Mouse (Mus musculus) adipocyte (in vitro differentiated cells): ENCODE results near the gene Actn4.

Experiments used
- DNase-seq: peaks from one replicate; pipeline ENCODE4 v3.0.0-alpha.2; 2016; ENCODE audit warnings: low spot score

Actn4 gene

DNA sequence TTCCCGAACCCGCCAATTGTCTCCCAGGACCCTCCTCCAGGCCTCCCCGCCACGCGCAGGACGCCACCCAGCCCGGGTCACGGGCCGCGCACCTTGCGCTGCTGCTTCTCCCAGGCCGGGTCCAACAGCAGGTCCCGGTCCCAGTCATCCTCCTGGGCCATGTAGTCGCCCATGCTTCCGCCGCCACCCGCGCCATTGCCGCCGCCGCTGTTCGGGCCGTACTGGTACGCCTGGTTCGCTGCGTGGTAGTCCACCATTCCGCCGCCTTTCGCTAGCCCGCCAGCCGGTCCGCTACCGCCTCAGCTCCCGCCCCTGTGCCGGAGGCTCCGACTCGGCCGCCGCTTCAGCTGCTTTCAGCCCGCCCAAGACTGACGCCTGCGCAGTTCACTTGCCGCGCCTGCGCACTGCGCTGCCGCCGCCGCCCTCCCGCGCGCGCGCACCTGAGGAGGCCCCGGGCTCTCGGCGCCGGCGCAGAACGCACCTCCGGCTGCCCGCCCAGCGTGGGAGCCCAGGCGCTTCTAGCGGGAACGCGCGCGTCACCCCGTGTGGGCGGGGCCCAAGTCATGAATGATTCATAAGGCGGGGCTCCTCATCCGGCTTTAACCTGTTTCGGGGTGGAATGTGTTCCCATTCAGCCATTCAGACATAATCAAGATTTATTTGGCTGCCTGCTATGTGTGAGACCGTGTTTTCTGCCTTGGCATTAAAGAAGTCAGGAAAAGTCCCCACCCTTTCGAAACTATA is at the start of gene Actn4:
Actn4 (minus strand) TSS at position 414 of the 744 bp plus-strand sequence.
- peak; percentile 96 for DNase-seq

DNA sequence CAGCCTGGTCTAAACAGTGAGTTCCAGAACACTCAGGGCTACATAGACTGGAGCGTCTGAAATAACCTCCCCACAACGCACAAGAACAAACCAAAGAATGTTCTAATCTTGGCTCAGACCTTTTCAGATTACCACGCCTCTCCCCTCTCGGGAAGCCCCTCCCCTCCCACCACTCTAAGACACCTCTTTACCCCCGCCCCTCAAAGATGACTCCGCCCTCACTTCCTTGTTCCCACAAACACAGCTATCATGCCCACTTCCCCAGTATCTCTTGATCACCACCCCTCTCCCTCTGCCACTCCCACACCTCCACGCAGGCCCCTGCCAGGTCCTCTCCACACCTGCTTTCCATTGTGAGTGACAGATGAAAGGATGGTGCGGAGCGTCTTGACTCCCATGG is 46.6 kb upstream of the Actn4 start:
- no peak for DNase-seq

DNA sequence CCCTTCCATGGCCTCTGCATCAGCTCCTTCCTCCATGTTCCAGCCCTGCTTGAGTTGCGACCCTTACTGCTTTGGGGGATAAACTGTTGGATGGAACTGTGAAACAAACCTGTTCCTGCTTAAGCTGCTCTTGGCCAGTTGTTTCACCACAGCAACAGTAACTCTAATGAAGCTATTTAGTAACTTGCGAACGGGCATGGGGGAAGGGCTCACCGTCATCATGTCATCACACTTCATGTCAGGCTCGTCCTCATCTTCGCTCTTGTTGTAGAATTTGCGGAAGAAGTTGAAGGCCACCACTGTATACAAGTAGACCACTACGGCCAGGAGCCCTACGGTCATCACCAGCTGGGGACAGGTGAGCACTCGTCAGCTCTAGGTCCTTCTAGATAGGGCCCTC is 46.0 kb upstream of the Actn4 start:
- no peak for DNase-seq

DNA sequence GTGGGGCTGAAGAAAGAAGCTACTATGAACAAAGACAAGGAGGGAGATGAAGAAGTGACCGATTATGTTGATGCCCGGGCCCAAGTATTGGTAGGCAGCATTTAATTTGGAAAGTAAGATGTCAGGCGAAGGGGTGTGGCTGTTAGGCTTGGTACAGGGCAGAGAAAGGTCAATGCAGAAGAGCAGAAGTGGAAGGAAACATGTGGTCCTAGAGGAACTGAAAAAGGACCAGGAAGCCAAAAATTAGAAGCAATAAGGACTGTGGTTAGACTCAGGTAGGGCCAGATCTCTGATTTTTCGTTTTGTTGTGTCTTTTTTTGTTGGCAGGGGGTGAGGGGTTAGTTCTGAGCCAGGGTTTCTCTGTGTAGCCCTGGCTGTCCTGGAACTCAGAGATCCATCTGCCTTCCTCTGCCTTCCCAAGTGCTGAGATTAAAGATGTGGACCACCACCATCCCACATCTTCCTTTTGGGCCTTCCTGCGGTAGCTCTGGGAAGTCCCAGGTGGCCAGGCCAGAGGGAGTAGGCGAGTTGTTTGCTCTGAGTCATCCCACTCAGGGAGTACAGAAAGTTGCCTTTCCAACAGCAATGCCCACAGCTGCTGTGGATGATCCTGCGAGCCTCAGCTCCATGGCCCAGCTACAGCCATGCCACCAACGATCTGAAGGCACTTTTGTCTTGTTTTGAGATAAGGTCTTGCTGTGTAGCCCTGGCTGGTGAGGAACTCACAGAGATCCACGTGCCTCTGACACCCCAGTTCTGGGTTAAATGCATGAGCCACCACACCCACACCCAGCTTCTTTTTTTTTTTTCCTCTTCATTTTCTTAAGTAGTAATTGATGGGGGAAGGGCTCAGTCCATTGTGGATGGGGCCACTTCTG is 45.3 kb upstream of the Actn4 start:
- DNase-seq: no peak

DNA sequence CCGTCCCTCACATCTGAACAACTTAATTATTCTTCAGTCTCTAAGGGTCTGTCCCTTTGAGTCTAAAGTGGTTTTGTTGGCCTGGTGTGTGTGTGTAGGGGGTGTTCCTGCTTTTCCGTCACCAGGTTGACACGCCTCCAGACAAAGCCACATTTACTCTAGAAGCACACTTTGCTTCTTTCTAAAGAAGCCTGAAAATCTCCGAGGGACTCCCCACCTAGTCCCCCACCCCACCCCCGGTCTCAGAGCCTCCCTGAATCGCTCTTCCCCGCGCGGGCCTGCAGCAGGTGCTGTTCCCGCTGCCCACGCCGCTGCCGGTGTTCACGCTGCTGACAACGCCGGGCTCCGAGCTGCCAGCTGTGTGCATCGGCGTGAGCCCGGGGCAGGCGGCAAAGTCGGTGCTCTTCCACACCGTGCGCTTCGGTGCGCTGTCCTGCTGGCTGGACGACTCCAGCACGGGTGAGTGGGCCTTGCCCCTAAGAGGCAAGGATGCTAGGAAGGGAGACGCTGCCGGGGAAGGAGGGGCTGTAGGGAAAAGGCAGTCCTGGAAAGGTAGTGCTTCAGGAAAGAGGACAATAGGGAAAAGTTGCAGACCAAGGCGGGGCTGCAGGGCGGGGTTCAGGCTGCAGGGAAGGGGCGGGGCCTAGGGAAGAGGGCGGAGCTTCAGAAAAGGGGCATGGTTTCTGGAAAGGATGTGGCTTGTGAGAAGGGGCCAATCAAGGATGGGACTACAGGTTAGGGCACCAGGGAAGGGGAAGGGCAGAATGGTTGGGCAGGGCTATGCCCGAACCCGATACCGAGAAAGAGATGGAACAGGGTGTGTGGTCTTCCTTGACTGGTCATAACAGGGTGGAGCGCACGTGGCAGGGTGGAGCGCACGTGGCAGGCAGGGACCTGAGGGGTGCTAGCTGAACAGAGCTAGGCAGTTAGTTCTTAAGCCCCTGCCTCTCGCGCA is 38.8 kb upstream of the Actn4 start:
- no peak for DNase-seq

- no peak for DNase-seq
Observed at GRCm38 (mm10) chr7:28993402-28993801, 31.3 kb upstream of the Actn4 start.

GRCm38 (mm10) chr7:28992997-28993396 is 30.9 kb upstream of the Actn4 start:
- DNase-seq: no peak

DNA sequence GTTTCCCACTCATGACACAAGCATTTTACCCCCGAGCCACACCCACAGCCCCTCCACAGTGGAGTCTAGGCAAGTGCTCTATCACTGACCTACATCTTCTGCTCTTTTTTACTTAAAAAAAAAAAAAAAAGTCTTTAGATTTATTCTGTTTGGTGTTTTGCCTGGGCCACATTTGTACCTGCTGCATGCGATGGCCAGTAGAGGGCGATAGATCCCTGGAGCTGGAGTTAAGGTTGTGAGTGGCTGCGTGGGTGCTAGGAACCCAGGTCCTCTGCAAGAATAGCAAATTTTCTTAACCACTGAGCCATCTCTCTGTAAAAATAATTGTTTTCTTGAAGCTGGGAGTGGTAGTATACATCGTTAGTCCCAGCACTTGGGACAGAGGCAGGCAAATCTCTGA is 29.5 kb upstream of the Actn4 start:
- DNase-seq: no peak

GRCm38 (mm10) chr7:28990766-28991273 is 28.7 kb upstream of the Actn4 start:
- no peak for DNase-seq

DNA sequence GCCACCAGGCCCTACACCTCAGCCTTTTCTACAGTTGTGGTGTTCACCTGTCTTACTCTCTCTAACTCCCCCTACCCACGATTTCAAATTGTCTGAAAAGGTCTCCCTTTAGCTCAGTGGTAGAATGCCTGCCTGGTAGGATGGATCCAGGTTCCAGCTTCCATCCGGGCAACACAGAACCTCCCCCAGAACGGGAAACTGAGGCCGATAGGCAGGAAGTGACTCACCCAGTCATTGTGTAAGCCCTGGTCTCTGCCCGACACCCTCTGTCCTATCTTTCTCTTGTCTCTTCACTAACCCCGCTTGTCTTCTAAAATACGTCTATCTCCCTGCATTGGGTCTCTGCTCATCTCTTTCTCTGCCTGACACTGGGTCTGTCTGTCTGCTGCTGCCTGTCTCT is 23.1 kb upstream of the Actn4 start:
- DNase-seq: no peak

GRCm38 (mm10) chr7:28984452-28984851 is 22.3 kb upstream of the Actn4 start:
- no peak for DNase-seq

DNA sequence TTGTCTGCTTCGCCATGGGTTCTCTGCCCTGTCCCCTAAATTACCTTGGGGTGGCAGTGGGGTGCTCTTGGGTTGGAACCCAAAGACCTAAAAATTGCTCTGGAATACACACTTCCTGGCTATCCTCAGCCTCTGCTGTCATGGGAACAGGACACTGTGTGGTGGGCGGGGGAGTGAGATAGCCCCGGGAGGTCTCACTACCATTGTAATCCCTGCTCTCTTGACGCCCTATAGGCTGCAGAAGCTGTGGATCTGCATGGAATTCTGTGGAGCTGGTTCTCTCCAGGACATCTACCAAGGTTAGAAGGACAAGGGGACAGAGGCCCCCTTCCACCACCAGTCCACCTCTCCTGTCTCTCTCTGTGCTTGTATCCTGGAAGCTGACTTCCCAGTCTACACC is 21.7 kb upstream of the Actn4 start:
- DNase-seq: no peak

DNA sequence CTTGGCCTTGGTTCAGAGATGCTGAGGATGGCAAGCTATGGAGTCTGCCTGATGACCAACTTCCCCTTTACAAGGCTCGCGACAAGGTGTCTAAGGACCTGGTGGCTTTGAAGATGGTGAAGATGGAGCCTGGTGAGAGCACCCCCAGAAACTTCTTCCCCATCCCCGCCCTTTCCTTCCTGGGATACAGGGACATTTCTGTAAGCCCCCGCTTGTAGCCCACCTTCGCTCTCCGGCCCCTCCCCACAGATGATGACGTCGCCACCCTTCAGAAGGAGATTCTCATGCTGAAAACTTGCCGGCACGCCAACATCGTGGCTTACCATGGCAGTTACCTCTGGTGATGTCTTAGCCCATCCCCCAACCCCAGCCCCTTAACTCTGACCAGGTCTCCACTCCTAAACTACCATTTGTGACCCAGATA is 21.0 kb upstream of the Actn4 start:
- no peak for DNase-seq

- no peak for DNase-seq
Observed at GRCm38 (mm10) chr7:28982274-28983013, 20.3 kb upstream of the Actn4 start.

- peak; percentile 98 for DNase-seq
Observed at GRCm38 (mm10) chr7:28981651-28982273, 19.6 kb upstream of the Actn4 start, which contains the start of the genes Eif3k and Map4k1. TSS of gene Eif3k (minus strand) at chr7:28981864. TSS of gene Map4k1 (plus strand) at chr7:28982050.

DNA sequence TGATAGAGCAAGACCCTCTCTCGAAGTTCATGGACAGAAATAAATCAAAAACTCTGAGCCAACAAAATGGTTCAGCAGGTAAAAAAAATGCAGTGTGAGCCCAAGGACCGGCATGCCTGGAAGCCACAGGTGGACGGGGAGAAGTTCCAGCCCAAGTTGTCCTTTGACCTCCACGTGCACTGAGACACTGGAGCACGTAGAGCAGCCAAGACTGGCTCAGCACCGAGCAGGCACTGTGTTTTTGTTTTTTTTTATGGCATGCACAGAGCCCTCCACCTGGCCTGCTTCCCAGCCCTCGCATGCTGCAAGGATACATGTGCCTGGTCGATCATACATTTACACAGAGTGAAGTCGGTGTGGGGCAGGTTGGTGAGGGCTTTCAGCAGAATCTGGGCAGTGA is 15.4 kb upstream of the Actn4 start:
- DNase-seq: no peak

GRCm38 (mm10) chr7:28973025-28973424 is 10.9 kb upstream of the Actn4 start:
- no peak for DNase-seq

DNA sequence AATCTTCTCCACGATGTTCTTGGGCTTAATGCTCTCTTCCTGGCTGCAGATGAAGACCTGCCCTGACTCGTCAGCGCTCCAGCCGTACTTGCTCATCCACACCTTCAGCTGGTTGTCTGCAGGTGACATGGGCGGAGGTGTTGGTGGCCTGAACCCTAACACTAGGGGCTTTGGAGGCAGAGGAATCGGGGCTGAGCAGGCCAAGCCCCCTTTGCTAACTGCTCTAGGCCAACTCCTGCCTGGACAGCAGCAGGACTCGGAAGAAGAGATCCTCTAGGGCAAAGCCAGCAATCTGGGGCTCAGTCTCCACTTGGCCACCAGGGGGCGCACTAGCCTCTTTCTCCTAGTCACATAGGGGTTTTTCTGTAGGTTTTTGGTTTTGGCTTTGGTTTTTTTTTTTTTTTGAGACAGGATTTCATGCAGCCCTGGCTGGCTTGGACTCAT is 10.4 kb upstream of the Actn4 start:
- DNase-seq: peak; percentile 78

GRCm38 (mm10) chr7:28971770-28972269 is 9.7 kb upstream of the Actn4 start:
- DNase-seq: no peak

DNA sequence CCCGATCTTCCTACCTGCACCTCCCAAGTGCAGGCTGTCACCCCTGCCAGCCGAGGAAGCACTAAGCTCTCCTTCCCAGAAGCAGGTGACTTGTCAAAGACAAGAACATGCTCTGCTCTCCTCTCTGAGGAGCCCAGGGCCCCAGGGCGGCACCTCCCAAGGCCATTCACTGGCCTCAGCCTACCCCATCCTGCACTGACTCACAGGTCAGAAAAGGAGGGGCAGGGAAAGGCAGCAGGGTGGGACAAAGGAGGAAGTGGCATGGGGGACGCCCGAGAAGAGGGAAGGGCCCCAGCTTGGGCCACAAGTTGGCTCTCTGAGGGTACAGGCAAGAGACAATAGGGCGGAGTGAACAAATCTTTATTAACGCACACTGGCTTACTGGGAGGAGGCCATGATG is 8.9 kb upstream of the Actn4 start:
- DNase-seq: no peak
